In the genomic region with DNA sequence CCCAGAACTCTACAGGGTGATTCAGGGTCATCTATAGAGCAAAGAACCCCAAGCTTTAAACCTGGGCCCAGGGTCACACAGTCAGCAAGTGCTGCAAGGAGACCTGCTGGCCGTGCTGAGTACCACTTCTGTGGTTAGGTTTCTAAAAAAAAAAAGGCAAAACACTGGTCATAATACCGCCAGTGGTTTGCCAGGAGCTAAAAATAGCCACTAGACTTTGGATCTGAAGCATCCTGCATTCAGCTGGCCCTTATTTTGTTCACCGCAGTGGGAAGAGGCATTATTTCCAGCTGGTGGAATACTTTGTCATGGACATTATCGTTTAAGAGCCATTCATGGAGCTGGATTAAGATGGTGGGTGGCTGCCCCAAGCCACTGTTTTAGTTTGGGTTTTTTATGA, we compare ENCODE assay signal across 12 mouse cellular contexts.
DNase-seq lines count a peak whose midpoint lies in the region; ATAC-seq lines count a peak whose summit lies in the region.
"Had no signal": no experiment of that assay in that cellular context is flagged by ENCODE, and none has a peak within 500 bp of the region (broad histone marks: within the 10 kb centered on the region; RNA-seq: fewer than 3 reads in every experiment).

No protein-coding gene starts in this region.

- no peaks in the 10 kb centered on the region for H3K9me3 ChIP-seq in heart, embryonic 12.5 days (replicated peaks)
- H3K9me3 ChIP-seq in limb, embryonic 12.5 days, result no peaks in the 10 kb centered on the region
- H3K9me3 ChIP-seq in midbrain, embryonic 16.5 days (replicated peaks; ENCODE audit: control insufficient read depth, low read length, poor library complexity, severe bottlenecking), result no peaks in the 10 kb centered on the region
- no peaks in the 10 kb centered on the region for H3K9me3 ChIP-seq in intestine, embryonic 15.5 days
- H3K9me3 ChIP-seq: forebrain, embryonic 12.5 days; hindbrain, embryonic 10.5 days; midbrain, embryonic 12.5 days had no signal

- H3K4me3 ChIP-seq in heart, embryonic 12.5 days, result no peak overlapping the region
- no peak overlapping the region for H3K4me3 ChIP-seq in limb, embryonic 12.5 days (replicated peaks)
- no peak overlapping the region for H3K4me3 ChIP-seq in midbrain, embryonic 16.5 days (ENCODE audit: low read depth, low read length)
- H3K4me3 ChIP-seq in intestine, embryonic 15.5 days (replicated peaks), result no peak overlapping the region
- H3K4me3 ChIP-seq: forebrain, embryonic 12.5 days; hindbrain, embryonic 10.5 days; midbrain, embryonic 12.5 days had no signal

- 42% methylated on average over 4 of the region's 4 CpGs for WGBS in heart, embryonic 12.5 days
- WGBS in limb, embryonic 12.5 days, result 56% methylated on average over 4 of the region's 4 CpGs
- 43% methylated on average over 4 of the region's 4 CpGs for WGBS in midbrain, embryonic 16.5 days
- WGBS in intestine, embryonic 15.5 days, result 64% methylated on average over 4 of the region's 4 CpGs

- DNase-seq in gastrocnemius, adult 18-20 months (ENCODE audit: low spot score), result peak; percentile 45
- DNase-seq in gastrocnemius, postnatal 25 days, result no peak
- peak; percentile 56 for DNase-seq in R1 (ENCODE audit: low read depth, low spot score)
- no peak for DNase-seq in cerebellum, postnatal 4 days (ENCODE audit: low spot score in 2 of 2)
- DNase-seq: liver, postnatal 0 days had no signal

- ATAC-seq in heart, embryonic 12.5 days (ENCODE audit: insufficient number of reproducible peaks, low FRiP score), result no peak
- no peak; the same call in 1 of the 2 replicates for ATAC-seq in limb, embryonic 12.5 days (ENCODE audit: insufficient number of reproducible peaks, insufficient read depth, low FRiP score, low TSS enrichment, low read depth)
- no peak for ATAC-seq in midbrain, embryonic 16.5 days
- ATAC-seq in intestine, embryonic 15.5 days, result no peak
- ATAC-seq: liver, postnatal 0 days had no signal

- H3K4me2 ChIP-seq in heart, embryonic 12.5 days, result no peak overlapping the region
- H3K4me2 ChIP-seq in limb, embryonic 12.5 days, result no peak overlapping the region
- H3K4me2 ChIP-seq in midbrain, embryonic 16.5 days (ENCODE audit: low read length), result no peak overlapping the region
- H3K4me2 ChIP-seq in intestine, embryonic 15.5 days (replicated peaks), result no peak overlapping the region
- H3K4me2 ChIP-seq: forebrain, embryonic 12.5 days; midbrain, embryonic 12.5 days had no signal

- H3K4me1 ChIP-seq in heart, embryonic 12.5 days (replicated peaks), result peaks cover 29% of the 10 kb centered on the region
- peaks cover 55% of the 10 kb centered on the region for H3K4me1 ChIP-seq in limb, embryonic 12.5 days (replicated peaks)
- H3K4me1 ChIP-seq in midbrain, embryonic 16.5 days (ENCODE audit: control insufficient read depth, insufficient read depth, low read length), result no peaks in the 10 kb centered on the region
- 0 out of 2 replicates have a peak, but pooled peaks cover 2% of the 10 kb centered on the region for H3K4me1 ChIP-seq in intestine, embryonic 15.5 days (replicated peaks)
- H3K4me1 ChIP-seq: midbrain, embryonic 12.5 days had no signal

- H3K36me3 ChIP-seq in heart, embryonic 12.5 days, result no peaks in the 10 kb centered on the region
- H3K36me3 ChIP-seq in limb, embryonic 12.5 days, result no peaks in the 10 kb centered on the region
- no peaks in the 10 kb centered on the region for H3K36me3 ChIP-seq in midbrain, embryonic 16.5 days (ENCODE audit: control insufficient read depth, insufficient read depth, low read length)
- no peaks in the 10 kb centered on the region for H3K36me3 ChIP-seq in intestine, embryonic 15.5 days
- H3K36me3 ChIP-seq: forebrain, embryonic 12.5 days; hindbrain, embryonic 10.5 days; midbrain, embryonic 12.5 days had no signal

- H3K27ac ChIP-seq in heart, embryonic 12.5 days (ENCODE audit: poor library complexity, severe bottlenecking), result peak overlapping the region; percentile 68
- H3K27ac ChIP-seq in limb, embryonic 12.5 days, result peak overlapping the region; percentile 93
- no peak overlapping the region for H3K27ac ChIP-seq in midbrain, embryonic 16.5 days (ENCODE audit: low read length)
- H3K27ac ChIP-seq in intestine, embryonic 15.5 days, result no peak overlapping the region
- H3K27ac ChIP-seq: forebrain, embryonic 12.5 days; hindbrain, embryonic 10.5 days; midbrain, embryonic 12.5 days had no signal

- no peak overlapping the region for H3K9ac ChIP-seq in heart, embryonic 12.5 days
- H3K9ac ChIP-seq in limb, embryonic 12.5 days (replicated peaks), result no peak overlapping the region
- H3K9ac ChIP-seq in midbrain, embryonic 16.5 days (ENCODE audit: low read depth, low read length), result no peak overlapping the region
- no peak overlapping the region for H3K9ac ChIP-seq in intestine, embryonic 15.5 days
- H3K9ac ChIP-seq: forebrain, embryonic 12.5 days; liver, postnatal 0 days; midbrain, embryonic 12.5 days had no signal

- no peaks in the 10 kb centered on the region for H3K27me3 ChIP-seq in heart, embryonic 12.5 days (replicated peaks)
- no peaks in the 10 kb centered on the region for H3K27me3 ChIP-seq in limb, embryonic 12.5 days
- no peaks in the 10 kb centered on the region for H3K27me3 ChIP-seq in midbrain, embryonic 16.5 days (ENCODE audit: control insufficient read depth, insufficient read depth, low read depth, low read length)
- no peaks in the 10 kb centered on the region for H3K27me3 ChIP-seq in intestine, embryonic 15.5 days (replicated peaks)
- H3K27me3 ChIP-seq: forebrain, embryonic 12.5 days; midbrain, embryonic 12.5 days had no signal

Comparison
In these comparisons a context has a peak if more than half of its experiments do, and no peak if none do; other contexts are left out.
1. DNase-seq: peak in gastrocnemius, adult 18-20 months (single experiment) and R1 (single experiment); none in gastrocnemius, postnatal 25 days (single experiment) and cerebellum, postnatal 4 days (0 of 2).
2. H3K27ac ChIP-seq: peak in heart, embryonic 12.5 days (single experiment) and limb, embryonic 12.5 days (single experiment); none in midbrain, embryonic 16.5 days (single experiment) and intestine, embryonic 15.5 days (single experiment).